Mouse (Mus musculus) thymus, postnatal 36 days (tissue): ENCODE results near the gene Myo5a.

Source experiments
- DNase-seq, 2 experiments: peaks; one replicate each; pipeline ENCODE4 v3.0.0; 2022; ENCODE audit warnings: mixed read lengths in 2 of 2

The Myo5a gene

DNA sequence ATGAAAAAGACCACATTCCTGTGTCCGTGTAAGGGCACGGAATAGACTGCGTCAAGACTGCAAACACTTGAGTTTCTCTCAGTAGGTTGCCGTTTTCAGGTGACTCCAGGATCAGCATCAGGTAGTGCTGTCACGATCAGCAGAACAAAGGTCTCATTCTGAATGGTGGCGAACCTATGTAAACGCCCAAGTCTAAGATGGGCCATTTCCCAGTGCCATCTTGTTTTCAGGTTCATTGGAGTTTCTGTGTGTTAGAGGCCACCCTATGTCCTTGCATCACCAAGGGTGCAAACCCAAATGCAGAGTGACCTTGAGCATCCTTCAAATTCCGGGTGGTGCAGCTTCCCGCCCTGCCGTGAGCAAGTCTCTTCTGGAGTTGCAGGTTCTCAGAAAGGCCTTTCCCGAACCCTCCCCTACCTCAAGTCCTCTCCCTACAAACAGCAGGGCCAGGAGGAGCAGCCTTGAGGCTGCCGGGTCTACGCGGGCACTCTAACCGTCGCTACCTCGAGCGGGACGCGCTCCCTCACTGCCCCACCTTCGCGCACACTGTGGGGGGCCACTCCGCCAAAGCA, at the start of gene Myo5a:
Gene Myo5a (plus strand): TSS at position 559 of the 572 bp plus-strand sequence.
- DNase-seq, result no peak

GRCm38 (mm10) chr9:75022546-75022945, 48.3 kb upstream of the Myo5a start:
- DNase-seq, result no peak

DNA sequence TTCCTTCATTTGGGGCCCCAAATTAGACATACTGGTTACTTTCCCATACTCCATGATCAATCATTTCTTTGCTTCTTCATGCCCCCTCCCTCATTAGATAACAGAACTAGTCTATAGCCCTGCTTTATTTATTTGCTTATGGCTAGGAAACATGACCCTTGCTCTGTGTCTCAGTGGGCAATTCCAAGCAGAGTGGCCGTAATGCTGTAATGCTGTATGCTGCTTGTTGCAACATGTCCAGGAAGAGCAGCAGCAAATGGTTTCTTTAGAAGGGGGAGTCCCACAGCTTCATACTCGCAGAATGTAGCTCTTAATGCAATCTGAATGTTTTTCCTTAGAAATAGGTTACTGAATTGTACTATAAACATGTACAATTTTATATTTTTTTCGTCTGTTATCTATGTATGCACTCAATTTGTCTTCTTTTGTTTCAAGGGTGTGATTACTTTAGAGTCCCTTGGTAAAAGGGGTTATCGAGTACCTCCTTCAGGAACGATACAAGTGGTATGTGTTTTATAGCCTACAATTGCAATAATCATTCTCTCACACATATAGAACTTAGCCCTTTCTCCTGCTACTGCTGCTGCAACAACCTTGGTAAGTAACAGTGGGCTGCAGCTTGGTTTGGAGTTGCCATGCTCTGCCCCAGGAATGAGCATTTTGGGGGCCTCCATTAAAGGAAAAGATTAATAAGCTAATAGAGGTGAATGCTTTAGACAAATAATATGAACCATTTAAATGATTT, 47.5 kb upstream of the Myo5a start:
- DNase-seq, result no peak

GRCm38 (mm10) chr9:75024089-75024488, 46.7 kb upstream of the Myo5a start:
- no peak for DNase-seq

DNA sequence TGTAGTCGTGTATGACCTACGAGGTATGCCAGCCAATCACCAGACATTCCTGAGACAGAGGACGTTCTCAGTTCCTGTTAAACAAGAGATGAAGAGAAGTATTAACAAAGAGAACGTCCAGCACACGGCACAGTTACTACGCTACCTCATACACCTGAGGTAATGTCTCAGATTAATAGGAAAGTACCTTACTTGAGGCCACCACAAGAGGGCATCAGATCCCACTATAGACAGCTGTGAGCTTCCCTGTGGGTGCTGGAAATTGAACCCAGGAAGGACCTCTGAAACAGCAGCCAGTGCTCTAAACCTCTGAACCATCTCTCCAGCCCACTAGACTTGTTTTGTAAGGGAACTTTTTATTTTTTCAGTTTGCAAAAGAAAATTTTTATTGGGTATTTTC, 45.1 kb upstream of the Myo5a start:
- no peak for DNase-seq

GRCm38 (mm10) chr9:75032408-75032807, 38.4 kb upstream of the Myo5a start:
- DNase-seq, result no peak

DNA sequence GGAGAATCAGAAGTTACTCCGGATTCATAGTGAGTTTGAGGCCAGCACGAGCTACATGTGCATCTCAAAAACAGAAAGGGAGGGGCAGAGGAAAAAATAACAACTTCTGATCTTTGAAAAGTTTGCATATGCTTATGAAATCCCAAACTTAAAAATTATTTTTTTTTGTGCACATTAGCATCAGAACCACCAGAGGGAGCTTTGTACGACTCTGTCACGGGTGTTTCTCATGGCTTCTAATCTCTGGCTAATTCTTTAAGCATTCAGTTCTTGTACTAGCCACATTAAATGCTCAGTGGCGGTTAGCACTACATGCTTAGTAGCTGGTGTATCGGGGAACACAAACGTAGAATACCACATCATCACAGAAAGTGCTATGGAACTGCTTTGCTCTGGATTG, 37.7 kb upstream of the Myo5a start:
- no peak for DNase-seq

GRCm38 (mm10) chr9:75034691-75035090, 36.1 kb upstream of the Myo5a start:
- DNase-seq, result no peak

DNA sequence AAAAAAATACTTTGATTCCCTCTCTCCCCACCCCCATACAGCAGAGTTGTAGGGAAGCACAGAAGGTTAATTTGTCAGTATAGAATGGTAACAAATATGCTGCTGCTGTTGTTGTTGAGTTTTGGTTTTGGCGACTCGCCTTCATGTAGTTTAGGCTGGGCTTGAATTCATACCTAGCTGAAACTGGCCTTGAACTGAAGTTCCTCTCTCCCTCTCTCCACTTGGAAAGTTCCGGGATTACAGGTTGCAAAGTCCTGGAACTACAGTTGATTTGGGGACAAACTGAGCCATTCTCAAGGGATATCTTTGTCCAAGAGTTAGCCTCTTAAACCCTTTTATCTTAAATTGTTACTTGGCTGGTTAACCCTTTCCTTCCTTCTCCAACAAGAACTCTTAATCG, 34.9 kb upstream of the Myo5a start:
- no peak for DNase-seq

- DNase-seq, result peak; percentile 81 to 87
These were observed 33.1 kb upstream of the Myo5a start, which contains the start of gene Arpp19 for GRCm38 (mm10) chr9:75037451-75038356. Gene Arpp19, plus strand, starts transcription at chr9:75037614.

DNA sequence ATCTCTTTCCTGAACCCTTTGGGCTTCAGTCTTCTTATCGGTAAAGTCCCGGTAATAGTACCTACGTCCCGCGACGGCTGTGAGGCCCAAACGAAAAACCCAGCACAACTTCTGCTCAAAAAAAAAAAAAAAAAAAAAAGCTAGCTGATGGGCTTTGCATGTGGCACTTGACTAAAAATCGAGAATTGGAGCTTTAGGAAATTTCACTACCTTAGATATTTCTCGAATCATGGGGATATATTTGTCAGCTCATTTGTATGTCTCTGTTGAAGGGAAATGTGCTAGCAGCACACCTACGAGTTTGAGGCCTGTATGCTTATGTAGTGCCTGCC, 32.5 kb upstream of the Myo5a start:
- no peak for DNase-seq

DNA sequence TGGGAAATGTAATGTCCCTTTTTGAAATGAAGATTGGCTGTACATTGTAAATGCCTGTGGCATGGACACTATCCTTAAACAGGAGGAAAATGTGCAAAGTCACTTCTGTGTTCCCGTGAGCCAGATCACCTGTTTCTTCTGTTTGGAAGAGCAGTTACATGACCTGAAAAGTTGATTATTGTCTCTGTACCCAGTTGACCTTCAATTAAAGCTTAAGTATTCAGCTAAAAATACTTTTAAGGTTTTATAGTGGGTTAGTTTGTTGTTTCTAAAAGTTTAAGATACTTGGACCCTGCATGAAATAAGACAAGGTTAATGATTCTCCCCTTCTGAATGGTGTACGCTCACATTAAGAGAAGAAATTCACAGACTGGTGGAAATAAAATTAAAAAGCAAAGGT, 30.2 kb upstream of the Myo5a start:
- DNase-seq, result no peak

- no peak for DNase-seq
These were observed 28.8 kb upstream of the Myo5a start for GRCm38 (mm10) chr9:75041840-75042525.

- DNase-seq, result no peak
These were observed 27.6 kb upstream of the Myo5a start for GRCm38 (mm10) chr9:75043191-75043590.

DNA sequence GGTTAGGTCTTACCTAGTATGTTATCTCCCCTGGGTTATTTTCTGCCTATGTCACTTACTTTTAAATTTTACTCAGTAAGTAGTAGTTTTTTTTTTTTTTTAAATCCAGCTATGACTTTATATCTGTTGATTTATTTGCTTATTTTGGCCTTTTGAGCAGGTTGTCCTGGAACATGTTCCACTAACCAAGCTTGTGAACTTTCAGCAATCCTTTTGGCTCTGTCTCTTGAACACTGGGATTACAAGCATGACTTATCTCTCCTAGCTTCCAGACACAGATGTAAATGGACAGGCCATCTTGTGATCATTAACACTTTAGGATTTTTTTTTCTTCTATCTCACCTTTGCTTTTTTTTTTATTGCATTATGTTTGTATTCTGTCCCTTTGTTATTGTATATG, 23.7 kb upstream of the Myo5a start:
- no peak for DNase-seq

DNA sequence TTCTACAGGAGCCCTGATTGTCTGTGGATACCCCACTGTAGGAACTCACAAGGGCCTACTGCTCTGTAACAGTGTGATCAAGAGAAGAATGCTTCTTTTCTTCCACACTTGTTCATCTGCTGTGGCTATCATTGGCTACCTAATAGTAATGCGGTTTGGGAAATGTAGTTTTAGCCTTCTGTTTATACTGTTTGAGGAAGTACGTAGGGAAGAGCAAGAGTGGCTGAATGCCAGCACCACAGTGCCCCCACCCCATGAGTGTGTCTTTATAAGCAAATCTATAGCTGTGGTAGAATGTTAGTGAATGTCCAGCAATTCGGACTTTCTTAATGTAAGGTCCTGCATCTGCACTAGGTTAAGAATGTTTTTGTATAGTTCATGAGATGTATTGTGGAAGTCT, 21.7 kb upstream of the Myo5a start:
- no peak for DNase-seq

GRCm38 (mm10) chr9:75050003-75050402, 20.8 kb upstream of the Myo5a start:
- peak; percentile 35 to 52 for DNase-seq

DNA sequence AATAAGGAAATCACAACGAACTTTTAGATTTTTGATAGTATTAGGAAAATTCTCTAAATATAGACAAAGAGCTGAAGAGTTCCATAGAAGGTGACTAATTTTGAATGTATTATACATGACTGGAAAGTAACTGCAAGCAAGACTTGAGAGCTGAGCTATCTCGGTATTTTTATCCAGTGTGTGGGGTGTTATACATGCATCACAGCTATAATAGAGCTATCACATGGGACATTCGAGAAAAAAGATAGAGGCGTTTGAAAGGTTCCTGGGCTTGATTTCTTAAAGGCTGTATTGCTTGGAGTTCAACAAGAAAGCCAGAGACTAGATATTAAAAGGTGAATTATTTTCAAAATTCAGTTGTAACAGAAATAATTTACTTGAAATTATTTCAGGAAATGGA, 19.0 kb upstream of the Myo5a start:
- no peak for DNase-seq

DNA sequence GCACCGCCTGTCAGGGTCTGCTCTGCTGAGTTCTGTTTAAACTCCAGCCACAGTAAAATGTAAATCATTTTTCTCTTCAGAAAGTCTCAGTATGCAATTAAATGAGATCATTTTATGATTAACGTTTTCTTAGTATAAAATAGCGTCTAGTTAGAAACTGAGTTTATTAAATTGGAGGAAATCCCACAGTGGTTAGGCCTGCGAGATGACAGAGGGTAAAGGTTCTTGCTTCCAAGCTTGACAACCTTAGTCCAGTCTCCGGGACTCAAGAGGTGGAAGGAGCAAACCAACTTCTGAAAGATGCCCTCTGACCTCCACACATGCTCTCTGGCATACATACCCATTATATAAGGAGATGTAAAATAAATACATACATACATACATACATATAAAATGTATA, 15.8 kb upstream of the Myo5a start:
- no peak for DNase-seq

- DNase-seq, result no peak
These were observed 6.0 kb upstream of the Myo5a start for GRCm38 (mm10) chr9:75064678-75065331.

DNA sequence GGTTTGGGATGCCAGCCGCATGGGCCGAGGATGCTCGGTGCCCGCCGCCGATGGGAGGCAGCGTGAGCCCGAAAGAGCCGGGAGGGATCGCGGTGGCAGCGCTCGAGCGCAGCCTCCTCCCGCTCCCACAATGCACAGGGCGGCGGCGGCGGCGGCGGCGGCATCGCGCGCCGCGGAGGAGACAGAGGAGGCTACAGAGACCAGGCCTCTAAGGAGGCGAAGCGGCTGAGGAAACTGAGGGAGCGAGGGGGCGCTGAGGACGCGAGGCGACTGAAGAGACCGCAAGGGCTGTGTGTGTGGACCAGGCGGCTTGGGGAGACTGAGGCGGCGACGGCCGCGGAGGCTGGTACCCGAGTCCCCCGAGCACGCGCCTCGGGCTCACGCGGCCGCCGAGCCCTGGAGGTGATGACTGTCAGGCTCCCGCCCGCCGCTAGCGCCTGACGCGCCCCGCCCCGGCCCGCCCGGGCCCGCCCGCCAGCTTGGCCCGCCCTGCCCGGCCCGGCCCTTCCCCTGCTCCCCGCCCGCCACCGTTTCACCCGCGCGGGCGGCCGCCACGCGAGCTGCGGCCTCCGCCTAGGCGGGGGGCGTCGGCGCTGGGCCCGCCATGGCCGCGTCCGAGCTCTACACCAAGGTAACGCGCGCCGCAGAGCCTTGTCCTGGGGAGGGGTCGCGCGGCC, 352 bp downstream of the Myo5a start:
- DNase-seq, result peak; percentile 75 to 81

- no peak for DNase-seq
These were observed 934 bp downstream of the Myo5a start for GRCm38 (mm10) chr9:75071706-75072192.
